Mouse (Mus musculus): ENCODE data around the gene Arhgef40.
"Not testable (repeated sequence)": the region's sequence is repeated elsewhere in the genome, so short reads cannot be mapped to it uniquely, and the experiment has no call there.

The Arhgef40 gene

GRCm38 (mm10) chr14:52019590-52020340, 35.2 kb downstream of the Arhgef40 start:
- DNase-seq, result peak; percentile 98

DNA sequence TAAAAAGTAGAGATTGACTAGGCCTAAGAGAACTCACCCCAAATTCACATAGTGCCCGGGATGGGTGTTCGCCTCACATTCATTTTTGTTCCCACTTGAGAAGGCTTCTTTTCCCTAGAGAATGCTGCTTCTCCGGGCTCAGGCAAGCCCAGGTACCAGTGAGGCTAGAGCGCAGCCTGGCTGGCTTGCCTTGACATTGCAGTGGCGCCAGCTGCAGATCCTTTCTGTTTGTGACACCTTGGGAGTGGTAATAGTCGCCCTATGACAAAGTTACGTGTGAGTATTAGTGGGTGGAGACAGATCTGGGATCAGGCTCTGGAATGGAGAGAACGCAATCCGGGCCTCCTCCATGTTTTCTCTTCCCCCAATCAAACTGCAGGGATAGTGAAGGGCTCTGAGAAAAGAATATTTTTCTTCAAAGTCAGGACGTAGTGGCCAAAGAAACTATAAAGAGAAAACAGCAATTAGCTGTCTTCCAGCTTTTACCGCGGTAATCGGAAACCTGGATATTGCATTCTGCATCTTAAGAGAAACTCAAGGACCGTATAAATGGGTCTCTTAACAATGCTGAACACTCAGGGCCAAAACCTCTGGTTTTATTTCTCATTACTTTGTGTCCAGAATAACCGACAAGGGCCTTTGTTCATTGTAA, 36.1 kb downstream of the Arhgef40 start, which contains the start of gene Zfp219:
Gene Zfp219 (minus strand): TSS at position 248 of the 652 bp plus-strand sequence.
- DNase-seq, result peak; percentile 74

- no peak for DNase-seq
Observed at GRCm38 (mm10) chr14:52021138-52021529, 36.6 kb downstream of the Arhgef40 start.

- DNase-seq, result no peak
Observed at GRCm38 (mm10) chr14:52021568-52022212, 37.2 kb downstream of the Arhgef40 start.

DNA sequence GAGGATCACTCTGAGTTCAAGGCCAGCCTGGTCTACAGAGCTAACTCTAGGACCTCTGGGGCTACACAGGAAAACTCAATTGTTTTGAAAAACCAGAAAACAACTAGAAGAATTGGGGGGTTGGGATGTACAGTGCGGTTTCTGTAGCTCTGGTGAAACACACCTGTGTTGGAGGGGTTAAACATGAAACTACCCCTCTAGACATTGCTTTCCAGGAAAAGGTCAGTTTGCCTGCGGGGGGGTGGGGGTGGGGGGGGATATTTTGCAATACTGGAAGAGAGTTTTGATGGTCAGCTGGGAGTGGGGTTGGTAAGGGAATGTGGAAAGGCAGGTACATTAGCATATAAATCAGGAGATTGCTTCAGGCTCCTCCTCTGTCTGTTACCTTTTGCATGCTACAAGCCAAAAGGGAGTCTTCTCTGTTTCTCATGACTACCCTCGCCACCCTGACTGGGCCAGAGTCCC, 37.8 kb downstream of the Arhgef40 start:
- no peak for DNase-seq

GRCm38 (mm10) chr14:52022709-52023459, 38.4 kb downstream of the Arhgef40 start:
- peak; percentile 81 for DNase-seq

DNA sequence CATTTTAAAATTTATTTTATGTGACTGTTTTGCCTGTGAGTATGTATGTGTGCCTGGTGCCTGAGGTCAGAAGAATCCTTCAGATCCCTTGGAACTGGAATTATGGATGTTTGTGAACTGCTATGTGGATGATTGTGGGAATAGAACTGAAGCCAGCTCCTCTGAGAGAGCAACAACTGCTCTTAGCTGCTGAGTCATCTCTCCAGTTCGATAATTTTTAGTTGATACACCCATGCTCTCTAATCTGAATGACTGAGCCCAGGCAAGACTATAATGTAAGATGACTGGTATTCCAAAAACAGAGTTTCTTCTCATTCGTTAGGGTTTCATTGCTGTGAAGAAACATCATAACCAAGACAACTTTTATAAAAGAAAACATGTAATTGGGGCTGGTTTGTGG, 39.6 kb downstream of the Arhgef40 start:
- no peak for DNase-seq

DNA sequence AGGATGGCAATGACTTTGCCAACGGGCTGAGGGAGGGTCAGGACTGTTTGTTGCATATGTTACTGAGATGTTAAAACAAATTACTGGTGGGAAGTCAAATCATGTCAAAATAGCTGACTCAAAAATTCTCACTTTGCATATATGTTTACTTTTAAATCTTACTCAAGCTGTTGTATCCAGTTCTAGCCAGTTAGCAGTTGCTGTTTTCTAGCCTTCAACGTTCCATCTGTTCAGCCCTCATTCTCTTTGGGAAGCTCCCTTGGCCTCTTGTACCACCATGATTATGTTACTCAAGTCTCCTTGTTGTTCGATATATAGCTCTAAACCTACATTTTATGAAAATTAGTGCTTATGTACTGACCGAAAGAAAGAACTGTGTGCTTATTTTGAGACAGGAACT, 41.8 kb downstream of the Arhgef40 start:
- DNase-seq, result no peak

GRCm38 (mm10) chr14:52035926-52036325, 51.4 kb downstream of the Arhgef40 start:
- no peak for DNase-seq

DNA sequence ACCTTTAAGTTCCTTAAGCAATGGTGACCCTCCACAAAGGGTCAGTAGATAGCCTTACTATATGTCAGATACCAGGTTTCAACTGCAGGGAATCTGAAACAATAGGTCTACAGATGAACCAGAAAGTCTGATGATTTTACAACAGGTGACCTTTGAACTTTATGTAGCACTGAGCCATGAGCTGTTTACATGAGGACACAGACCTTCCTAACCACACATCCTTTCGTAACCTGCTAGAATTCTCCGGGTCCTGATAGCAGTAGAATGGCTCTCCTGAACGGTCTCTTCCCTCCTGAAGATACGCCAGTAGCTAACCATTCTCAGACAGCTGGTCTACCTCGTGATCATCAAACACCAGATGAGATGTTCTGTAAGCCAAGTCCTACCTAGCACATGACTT, 54.8 kb downstream of the Arhgef40 start:
- no peak for DNase-seq

GRCm38 (mm10) chr14:52042359-52042758, 57.8 kb downstream of the Arhgef40 start, which contains the start of gene Olfr221:
Gene Olfr221, minus strand, starts transcription at chr14:52042459.
- not testable (repeated sequence) for DNase-seq

GRCm38 (mm10) chr14:52043446-52043845, 58.9 kb downstream of the Arhgef40 start:
- no peak for DNase-seq

GRCm38 (mm10) chr14:52044901-52045678, 60.6 kb downstream of the Arhgef40 start:
- no peak for DNase-seq

DNA sequence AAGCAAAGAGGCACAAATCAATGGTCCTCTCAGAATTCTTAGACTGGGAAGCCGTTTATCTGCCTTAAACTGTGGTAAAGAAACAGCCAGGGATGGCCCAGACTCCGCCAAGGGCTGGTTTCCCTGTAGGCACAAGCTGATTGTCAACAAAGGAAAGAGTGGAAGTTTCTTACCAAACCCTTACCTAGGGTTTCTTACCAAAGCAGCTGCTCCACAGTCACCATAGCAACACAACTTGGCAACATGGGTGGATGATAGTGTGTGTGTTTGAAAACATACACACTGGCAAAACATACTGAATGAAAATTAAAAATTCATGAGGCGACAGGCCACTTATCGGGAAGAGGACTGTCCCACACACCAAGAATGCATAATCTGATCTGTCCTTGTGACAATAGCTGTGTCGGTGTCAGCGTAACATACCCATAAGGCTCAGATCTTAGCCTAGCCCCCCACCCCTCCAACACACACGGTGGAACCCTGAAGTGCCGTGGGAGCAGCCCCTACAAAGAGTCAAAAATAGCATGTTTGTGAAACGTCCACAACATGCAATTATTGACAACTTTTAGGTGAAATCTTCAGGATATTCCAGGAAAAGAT, 61.5 kb downstream of the Arhgef40 start:
- DNase-seq, result no peak

- DNase-seq, result not testable (repeated sequence)
Observed at GRCm38 (mm10) chr14:52052720-52053119, 68.2 kb downstream of the Arhgef40 start.

Measured in layer of hippocampus, adult 9-11 months (tissue).